Mouse (Mus musculus) brain, embryonic 14.5 days (tissue): ENCODE data around the gene Gsto1. TPM values are rescaled to one million over a fixed set of nuclear protein-coding genes. Genes with fewer than 3 reads are reported as not detected.

ENCODE experiments used
- DNase-seq: peaks from one replicate; pipeline ENCODE4 v3.0.0-alpha.2; 2011; ENCODE audit warnings: low read depth
- CTCF ChIP-seq: fragments of 200-500 bp; IDR thresholded peaks from 2 replicates; pipeline ENCODE4 v1.5.1; 2012; ENCODE audit warnings: inconsistent platforms, mild to moderate bottlenecking, moderate library complexity, borderline replicate concordance; ENCODE audit not compliant: insufficient read depth, insufficient read length; ENCODE audit errors: extremely low read depth
- POLR2A ChIP-seq: fragments of 200-500 bp; IDR thresholded peaks from 2 replicates; pipeline ENCODE4 v1.6.1; 2012; ENCODE audit warnings: mild to moderate bottlenecking, inconsistent platforms, borderline replicate concordance; ENCODE audit not compliant: poor library complexity, insufficient read depth, insufficient read length, severe bottlenecking; ENCODE audit errors: extremely low read depth
- polyA plus RNA-seq: library from polyadenylated mRNA; depleted of rRNA; stranded (reverse); fragments of >200 nt; gene quantifications from 2 replicates; pipeline ENCODE4 v1.2.3, GENCODE M21; 2012; rRNA removed

Gene Gsto1
- polyA plus RNA-seq, 1 experiment, result 64.8 TPM

DNA sequence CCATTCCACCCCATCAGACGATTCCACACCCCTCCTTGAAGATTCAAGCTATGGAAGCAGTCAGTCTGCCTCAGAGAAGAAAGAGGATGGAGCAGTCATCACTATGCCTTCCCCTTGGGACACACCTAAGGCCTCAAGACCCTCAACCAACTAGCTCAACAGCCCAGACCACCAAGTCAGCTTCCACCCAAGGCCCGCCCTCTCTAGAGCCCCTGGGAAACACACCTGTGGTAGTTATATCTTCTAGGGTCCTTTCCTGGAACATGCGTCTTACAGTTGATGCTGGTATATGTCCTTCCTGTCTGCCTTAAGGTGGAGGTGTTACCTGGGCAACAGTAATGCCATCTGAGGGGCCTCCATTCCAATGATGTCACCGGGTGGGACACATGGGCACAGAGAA, 59.4 kb downstream of the Gsto1 start:
- DNase-seq, result no peak
- no peak for TF ChIP-seq POLR2A
- TF ChIP-seq CTCF, result no peak

Other genes with a start within 250 kb of the Gsto1 start
- 1.4 and 2.6 TPM in 2 replicates for gene Col17a1, start 162.9 kb upstream of the Gsto1 start, polyA plus RNA-seq
- gene Sfr1, start 123.3 kb upstream of the Gsto1 start, polyA plus RNA-seq, result 96.2 and 107 TPM in 2 replicates
- 0.88 and 1.1 TPM in 2 replicates for gene Gsto2, start 10.6 kb downstream of the Gsto1 start, polyA plus RNA-seq
- 1.00 and 2.6 TPM in 2 replicates for gene Cfap43, start 64.3 kb downstream of the Gsto1 start, polyA plus RNA-seq
- gene Itprip, start 64.3 kb downstream of the Gsto1 start, polyA plus RNA-seq, result 6.1 and 6.2 TPM in 2 replicates
- gene Cfap58, start 82.7 kb downstream of the Gsto1 start, polyA plus RNA-seq, result 0.15 and 0.62 TPM in 2 replicates